Mouse (Mus musculus) kidney, adult 11 months (tissue): Measurements from ENCODE around the gene Gm20388.

Source experiments
- DNase-seq: peaks from one replicate; pipeline ENCODE4 v3.0.0; 2022

The Gm20388 gene

DNA sequence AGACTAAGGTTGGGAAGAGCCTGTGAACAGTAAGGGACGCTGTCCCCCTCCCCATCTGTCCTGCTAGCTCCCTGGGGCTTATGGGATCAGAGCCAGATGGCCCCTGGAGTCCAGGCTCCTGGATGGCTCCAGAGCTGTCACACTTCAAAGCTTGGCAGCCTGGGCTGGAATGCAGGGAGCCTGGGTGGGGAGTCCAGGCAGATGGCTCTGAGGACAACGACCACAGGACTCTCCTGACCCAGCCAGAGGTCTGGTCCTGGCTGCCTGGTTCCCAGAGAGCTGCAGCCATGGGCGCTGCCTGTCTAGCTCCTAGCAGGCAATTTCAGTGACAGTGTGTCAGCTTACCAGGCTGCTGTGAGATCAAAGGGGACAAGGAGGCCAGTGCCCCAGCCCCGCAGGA, 984.4 kb downstream of the Gm20388 start:
- no peak for DNase-seq

DNA sequence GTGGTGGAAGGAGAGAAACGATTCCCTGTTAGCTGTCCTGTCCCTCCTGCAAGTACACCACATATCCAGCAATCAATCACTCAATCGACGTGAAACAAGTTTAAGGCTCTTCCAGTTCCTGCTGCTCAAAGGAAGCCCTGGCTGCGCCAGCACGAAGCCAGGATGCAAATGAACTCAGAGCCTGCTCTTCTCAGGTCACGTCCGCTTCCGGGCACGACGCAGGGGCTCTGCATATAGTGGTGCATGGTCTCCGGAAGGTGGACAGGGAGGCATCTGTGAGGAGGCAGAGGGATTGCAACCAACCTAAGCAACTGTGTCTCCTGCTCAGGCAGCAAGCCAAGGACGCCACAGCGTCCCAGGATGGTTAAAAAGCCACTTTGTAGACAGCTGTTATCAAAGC, 985.0 kb downstream of the Gm20388 start:
- no peak for DNase-seq

DNA sequence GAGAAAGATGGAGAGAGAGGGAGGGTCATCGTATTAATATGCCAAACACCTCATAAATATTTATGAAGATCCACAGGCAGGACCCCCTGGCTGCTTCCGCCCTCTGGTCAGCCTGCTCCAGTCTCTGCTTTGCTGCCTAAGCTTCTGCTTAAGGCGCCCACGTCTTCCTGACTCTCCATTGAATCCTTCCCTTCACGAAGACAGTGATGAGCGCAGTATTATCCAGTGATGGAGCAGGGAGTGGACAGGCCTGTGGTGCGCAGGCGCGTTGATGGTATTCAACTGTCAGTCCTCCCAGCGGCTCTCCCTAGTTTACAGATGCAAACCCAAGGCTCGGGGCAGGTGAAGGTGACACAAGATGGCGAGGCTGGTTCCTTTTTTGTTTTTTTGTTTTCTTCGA, 985.6 kb downstream of the Gm20388 start:
- no peak for DNase-seq

DNA sequence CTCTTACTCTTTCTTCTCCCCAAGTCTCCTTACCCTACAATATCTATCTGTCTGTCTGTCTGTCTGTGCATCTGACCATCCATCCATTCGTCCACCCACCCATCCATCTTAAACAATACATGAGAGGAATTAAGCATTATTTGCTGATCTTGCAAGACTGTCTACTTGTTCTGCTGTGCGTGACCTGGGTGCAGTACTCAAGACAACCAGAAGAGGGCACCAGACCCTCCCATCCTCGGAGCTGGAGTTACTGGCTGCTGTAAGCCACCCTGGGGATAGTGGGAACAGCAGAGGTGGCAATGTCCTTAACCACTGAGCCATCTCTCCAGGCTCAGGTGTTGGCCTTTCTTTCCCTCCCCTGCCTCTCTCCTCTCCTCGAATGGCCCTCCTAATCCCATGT, 987.4 kb downstream of the Gm20388 start:
- DNase-seq, result peak; percentile 16

DNA sequence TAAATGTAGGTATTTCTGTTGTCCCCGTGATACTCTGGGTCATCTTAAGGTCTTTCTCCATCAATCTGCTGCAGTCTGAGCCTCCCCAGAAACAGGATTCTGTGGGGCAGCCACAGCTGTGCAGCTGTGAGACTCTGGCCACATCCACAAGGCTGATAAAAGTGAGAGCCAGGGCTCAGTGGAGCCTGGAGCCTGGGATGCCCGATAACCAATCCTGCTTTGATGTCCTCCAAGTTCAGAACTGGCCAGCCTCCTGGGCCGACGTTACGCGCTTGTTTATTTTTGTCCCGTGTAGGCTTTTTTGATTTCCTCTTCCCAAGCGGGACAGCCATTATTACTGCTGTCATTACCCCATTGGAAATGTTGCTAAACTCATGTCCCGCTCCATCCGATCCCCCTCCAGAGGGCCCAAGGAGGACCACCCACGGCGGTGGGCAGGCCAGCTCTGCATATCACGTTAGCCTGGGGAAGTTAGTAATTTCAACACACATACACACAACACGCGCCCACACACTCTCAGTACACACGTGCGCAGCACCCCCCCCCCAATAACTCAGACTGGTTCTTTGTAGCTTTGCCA, 988.3 kb downstream of the Gm20388 start:
- DNase-seq, result no peak

DNA sequence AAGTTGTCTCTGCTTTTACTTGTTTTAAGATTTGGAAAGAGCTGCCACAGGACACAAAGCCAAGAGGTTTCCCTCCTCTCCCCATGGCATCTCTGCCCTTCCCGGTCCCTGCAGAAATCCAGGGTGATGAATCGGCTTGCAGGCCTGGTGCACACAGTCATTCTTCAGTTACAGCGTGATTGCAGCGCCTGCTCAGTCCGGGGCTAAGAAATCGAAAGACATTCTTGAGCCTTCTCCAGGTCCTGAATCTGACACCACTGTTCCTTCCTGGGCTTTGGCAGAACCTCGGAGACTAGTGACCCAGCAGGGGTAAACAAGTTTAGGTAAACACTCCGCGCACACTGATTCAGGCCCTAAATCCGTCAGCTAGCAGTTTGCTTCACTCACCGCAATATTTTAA, 991.7 kb downstream of the Gm20388 start:
- DNase-seq, result peak; percentile 12

DNA sequence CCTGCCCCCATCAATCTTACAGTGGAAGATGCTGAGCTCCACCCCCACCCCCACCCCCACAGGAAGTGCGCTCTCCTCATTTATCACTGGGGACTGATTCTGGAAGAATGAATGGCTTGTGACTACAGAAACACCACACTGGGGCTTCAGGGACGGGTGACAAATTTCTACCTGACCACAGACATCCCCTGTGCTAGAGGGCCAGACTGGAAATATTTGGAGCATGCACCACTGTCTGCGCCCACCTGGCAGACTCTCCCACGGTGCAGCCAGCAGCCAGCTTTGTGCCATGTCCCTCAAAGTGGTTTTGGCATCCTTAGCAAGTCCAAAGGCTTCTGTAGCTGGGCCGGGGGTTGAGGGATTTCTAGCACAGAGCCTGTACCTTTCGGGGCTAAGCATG, 997.0 kb downstream of the Gm20388 start:
- no peak for DNase-seq

DNA sequence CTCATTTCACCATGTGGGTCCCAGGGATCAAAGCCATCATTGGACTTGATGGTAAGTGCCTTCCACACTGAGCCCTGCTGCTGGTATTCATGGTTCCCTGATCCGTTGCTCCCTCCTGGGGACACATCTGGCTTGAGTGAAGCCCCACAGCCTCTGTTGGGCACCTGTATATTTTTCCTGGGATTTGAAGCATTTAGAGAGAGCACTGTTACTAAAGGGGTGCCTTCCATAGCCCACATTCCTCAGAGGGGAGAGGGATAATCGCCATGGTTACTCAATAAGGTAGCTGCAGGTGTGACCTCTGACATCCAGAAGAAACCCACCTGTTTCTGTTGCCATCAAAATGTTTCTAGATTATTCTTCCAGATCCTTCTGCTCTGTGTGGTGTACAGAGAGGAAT, 1000.3 kb downstream of the Gm20388 start:
- no peak for DNase-seq

DNA sequence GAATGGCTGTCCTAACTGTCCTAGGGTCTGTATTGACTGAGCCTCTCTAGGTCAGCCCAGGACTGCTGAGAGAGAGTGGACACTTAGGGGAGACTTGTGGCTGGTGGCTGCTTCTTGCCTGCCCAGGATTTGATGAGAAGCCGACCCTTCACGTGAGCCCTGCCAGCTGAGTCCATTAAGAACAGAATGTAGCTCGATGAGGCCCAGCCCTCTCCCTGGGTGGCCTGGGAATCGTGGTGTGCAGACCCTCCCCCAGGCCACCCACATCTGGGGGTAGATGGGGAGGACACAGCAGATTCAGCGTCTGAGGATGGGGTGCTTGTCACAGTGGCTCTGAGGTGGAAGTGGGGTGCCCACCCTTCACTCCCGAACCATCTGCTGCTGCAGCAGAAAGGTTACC, 1001.8 kb downstream of the Gm20388 start:
- DNase-seq, result no peak

DNA sequence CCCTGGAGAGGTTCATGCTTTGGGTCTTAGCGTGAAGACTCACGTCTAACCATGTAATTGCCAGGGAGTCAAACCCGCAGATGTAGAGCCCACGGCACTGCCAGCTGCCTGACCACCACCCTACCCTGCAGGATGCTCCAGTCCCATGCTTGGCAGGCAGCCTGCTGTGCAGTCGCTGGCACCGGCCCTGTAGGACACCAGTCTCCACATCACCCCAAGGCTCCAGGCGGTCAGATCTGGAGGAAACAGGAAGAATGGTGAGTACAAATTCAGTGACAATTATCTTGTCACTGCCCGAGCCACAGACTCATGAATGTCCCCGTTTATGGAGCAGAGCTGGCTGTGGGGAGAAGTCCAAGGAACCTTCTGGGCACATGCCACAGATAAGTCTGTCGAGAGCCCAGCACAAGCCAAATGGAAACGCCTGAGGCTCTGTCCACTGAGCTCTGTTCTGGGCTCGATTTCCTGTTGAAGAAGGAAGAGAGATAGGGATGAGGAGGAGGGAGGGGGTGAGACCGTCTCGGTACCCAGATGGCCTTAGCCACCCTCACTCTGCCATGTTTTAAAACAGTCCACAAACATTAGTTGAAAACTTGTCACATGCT, 1006.3 kb downstream of the Gm20388 start:
- no peak for DNase-seq

DNA sequence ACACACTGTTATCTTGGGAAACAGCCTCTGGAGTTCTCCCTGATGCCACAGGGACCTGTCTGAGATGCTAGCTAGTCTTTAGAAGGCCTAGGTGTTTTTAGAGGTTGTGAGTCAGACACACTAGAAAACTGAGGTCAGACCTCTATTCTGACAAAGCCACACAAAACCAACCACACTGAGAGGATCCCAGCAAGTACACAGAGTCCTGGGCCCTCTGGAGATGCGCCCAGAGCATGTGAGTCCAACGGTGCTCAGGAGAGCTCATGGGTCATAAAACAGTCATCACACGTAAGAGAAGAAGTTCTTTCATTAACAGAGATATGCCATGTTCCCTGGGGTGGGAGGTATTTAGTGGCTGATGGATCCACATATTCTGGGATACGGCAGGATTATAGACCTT, 1009.9 kb downstream of the Gm20388 start:
- DNase-seq, result no peak

DNA sequence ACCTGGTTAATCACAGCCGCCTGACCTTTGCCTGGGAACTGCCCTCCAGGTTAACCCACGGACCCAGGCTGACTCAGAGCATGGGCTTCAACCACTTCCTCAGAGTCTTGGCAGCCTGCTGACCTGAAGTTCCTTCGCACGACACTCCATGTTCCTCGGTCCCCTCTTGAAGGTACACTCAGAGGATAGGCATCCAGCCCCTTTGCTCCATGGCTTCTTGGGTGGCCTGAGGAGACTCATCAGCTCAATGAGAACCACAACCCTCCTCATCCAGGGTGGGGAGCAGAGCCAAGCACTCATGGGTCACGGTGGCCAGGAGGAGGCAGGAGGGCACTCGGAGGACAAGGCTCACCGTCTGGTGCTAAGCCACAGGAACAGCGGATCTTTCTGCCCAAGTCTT, 1015.6 kb downstream of the Gm20388 start:
- DNase-seq, result no peak

DNA sequence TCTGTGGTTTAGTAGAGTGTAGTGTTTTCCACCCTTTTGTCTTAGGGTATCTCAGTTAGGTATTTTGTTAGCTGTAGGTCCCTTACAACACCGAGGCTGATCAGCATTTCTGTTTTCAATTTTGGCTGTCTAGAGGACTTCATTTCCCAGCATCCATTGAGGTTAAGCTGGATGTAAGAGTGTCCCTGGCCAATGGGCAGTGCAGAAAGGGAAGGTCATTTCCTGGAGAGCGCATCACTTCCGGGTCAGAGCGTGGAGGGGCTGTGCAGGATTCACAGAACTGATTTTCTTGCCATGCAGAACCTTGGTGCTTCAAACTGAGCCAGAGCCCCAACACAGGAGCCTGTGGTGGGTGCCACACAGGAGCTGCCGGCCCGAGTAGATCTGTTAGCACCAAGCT, 1017.4 kb downstream of the Gm20388 start:
- DNase-seq, result no peak

DNA sequence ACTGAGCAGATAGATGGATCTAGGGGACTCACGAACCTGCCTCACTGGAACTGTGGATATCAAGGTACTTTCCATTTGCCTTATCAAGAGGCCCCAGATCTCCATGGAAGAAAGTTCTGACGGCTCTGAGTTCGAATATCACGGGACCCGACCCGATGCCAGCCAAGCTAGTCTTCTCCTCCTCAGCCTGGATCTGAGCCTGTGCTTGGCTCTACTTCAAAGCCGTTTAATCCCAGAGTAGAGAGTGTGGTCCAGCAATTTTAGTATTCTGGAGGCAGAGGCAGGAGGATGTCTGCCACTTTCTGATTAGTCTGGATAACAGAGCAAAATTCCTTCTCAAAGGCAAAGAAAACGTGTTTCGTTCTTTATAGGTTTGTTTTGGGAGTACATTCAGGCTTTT, 1024.0 kb downstream of the Gm20388 start:
- no peak for DNase-seq

DNA sequence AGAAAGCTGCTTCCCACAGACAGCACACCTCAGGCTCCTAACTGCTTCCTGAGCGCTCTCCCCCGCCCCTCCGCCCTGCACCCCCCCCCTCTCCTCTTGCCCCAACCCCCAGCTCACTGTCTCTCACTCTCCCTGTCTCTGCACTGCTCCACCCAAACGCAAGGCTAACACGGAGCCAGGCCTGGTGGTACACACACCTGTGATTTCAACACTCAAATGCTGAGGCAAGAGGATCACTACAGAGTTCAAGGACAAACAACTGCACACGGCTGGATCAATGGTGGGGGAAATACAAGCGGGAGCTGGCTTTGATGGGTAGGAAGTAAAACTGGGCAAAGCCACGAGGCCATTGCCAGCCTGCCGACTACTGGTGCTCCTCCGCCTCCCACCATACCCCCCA, 1026.0 kb downstream of the Gm20388 start:
- DNase-seq, result no peak

DNA sequence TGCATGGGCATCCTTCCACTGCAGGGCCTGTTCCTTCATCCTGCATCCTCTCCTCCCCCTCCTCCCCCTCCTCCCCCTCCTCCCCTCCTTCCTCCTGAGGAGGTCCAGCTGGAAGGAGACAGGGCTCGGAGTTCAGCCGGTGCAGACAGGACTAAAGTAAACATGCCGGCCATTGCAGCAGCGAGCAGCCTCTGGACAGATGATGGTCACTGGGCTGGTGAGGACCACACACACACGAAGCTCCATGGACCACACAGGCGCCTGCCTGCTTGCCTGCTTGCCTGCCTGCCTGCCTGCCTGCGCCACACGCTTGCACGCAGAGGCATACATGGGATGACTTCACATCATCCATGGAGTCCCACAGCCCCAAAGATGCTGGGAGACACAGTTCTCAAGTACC, 1026.8 kb downstream of the Gm20388 start:
- DNase-seq, result no peak

DNA sequence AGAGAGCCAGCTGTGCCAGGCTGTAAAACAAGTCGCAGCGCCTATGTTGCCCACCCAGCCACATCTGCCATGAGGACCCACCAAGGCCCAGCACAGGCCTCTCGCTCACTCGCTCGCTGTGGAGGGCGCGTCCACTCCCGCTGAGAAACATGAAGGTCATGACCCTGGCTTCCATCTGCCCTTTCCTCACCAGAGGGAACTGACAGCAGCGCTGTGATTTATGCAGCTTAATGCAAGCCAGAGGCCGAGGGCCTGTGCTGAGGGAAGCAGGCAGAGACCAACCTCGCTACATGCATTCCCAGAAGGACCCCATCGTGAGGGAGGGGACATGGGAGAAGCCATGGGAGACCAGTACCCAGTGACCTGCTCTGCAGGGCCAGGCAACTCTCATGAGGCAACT, 1029.6 kb downstream of the Gm20388 start:
- DNase-seq, result no peak

DNA sequence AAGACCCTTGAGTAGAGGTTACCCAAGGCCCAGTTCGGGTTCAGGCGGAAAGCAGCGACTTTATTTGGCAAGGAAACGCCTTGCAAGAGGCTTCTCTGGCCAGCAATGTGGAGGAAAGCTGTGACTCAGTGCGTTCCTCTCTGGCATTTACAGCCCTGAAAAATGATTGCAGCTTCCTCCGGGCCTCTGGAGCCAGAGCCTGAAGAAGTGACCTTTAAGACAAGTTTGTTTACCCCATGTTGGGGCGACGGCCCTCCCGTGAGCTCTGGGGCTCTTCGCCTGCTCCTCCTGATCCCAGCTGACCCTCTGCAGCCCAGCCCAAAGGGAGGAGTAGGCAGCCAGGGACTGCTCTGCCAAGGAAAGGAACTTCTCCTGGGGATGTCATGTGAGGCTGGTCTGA, 1036.6 kb downstream of the Gm20388 start:
- DNase-seq, result peak; percentile 67

DNA sequence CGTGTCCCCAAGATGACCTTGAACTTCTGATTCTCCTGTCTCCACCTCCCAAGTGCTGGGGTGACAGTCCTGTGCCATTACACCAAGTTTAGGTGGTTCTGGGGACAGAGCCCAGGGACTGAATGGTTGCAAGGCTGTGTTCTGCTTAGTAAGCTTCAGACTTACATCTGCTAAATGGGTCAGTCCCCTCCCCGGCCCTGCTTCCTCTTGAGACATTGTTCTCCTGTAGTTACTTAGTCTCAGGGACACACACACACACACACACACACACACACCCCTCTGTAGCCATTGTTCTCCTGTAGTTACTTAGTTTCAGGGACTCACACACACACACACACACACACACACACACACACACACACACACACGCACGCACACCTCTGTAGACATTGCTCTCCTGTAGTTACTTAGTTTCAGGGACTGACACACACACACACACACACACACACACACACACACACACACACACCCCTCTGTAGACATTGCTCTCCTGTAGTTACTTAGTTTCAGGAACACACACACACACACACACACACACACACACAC, 1037.5 kb downstream of the Gm20388 start:
- DNase-seq, result no peak

DNA sequence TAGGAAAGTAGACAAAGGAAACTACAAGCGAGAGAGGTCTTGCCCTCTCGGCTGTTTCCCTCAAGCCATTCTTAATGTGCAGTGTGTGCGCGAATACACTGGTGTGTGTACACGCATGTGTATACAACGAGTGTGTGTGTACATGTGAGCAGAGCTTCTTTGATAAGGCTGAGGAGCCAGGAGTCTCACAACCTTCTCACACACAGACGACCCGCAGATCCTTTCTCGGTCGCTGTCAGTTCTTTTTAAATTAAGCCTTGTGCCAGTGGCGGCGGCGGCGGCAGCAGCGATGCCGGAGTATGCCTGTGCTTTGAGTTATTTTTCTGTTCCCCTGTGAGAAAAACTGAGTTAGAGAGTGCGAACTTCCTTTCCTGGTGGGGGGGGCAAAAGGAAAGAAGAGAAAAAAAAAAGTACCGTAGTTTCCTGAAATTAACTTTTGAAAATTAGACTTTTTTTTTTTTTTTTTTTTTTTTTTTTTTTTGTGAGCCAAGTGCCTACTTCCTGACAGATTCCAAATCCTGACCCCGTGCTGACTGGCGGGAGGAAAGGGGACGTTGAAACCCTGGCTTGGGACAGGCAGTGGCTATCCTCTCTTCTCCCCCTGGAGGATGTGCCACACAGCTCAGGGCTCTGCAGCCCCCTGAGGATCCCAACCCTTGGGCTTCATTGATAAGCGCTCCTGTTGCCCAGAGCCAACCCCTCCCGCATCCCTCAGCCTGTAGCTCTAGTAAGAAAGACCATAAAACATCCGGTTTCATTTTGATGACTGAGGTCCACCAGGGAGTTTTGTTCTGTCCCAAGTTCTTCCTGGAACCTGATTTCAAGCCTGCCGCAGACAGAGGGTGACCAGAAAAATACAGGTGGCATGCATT, 1038.2 kb downstream of the Gm20388 start:
- no peak for DNase-seq

DNA sequence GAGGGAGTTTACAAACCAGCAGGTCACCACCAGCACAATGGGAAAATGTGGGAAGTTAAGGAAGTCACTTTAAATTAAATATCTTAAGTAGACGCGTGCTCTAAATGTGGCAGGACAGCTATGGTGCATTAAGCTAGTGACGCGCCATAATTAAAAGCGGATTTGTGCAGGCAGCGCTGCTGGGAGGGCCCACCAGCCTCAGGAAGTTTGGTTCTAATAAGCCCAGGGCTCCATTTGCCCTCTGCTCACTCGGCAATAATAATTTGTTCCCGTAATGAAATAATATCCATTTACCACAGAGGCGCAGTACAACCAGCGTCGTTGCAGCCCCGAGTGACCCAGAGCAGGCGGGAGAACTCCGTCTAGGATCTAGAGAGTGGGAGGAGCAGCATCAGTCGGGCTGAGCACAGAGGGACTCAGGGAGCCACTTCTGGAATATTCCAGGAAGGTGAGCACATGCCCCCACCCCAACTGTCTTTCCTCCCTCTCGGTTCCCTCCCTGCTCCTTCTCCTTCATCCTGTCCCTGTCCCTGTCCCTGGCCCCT, 1040.1 kb downstream of the Gm20388 start:
- DNase-seq, result no peak

DNA sequence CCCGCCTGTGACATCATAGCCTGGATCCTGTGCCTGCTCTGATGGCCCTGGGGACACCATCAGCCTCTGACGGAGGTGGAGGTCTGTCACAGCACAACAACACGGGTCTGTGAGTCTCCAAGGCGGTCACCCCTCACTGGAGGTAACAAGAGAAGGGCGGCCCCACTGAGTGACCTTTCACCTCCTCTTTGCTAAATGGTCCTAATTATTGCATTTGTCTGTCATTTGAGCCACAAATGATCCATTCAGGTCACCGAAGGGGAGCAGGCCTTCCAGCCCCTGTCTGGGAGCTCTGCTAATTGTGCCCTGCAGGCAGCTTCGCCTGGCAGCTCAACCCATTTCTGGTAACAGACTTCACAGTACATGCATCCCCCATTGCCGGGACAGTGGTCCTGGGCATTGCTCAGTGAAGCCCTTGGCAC, 1048.8 kb downstream of the Gm20388 start:
- no peak for DNase-seq

DNA sequence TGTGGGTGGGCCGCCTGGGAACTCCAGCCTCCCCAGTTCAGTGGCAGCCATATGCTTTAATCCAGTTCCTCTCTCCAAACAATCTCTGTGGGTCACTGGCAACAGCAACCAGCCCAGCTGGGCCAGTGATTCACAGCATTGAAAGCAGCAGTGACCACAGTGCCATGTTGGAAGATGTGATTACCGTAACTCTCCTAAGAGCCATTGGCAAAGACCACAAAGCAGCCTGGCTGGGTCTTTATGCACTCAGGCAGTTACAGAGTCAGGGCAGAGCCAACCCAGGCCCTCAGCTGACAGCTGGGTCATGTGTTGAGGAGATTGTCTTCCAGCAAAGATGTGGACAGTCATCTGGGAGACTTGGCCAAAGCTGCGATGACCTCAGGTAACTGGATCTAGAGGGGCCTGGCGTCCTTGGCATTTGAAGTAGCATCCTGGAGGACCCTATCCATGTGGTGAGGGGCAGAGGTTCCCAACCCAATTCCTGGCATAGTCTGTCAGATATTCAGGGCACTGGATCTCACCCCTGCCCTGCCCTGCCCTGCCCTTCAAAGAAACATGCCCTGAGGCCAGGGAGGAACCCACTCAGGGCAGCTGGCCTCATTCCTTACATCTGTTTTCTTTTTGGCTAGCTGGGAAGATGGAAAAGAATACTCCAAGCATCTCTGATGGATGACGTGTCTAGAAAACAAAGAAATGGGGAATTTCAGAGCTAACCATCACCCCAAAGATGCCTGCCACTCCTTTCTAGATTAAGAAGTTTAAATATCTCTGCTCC, 1052.2 kb downstream of the Gm20388 start:
- DNase-seq, result no peak
